Mouse (Mus musculus) layer of hippocampus, adult 2 months (tissue): ENCODE measurements at regions not wholly inside any gene's neighbourhood (a gene's known extent, or its start where the extent isn't known, plus 50 kb on each side); places are given as distances from the start of the nearest gene placed in this dataset.

Experiments
- DNase-seq, 2 experiments: peaks; one replicate each; pipeline ENCODE4 v3.0.0; 2022; ENCODE audit warnings: low spot score in 2 of 2
- H3K27ac ChIP-seq: fragments of 200-600 bp; 2 replicates; pipeline ENCODE4 v1.8.1; 2022
- H3K4me3 ChIP-seq: fragments of 200-600 bp; 2 replicates; pipeline ENCODE4 v1.8.1; 2022; ENCODE audit warnings: mild to moderate bottlenecking
- CTCF ChIP-seq: fragments of 200-600 bp; conservative IDR thresholded peaks from 2 replicates; pipeline ENCODE4 v1.8.1; 2022; ENCODE audit warnings: antibody characterized with exemption, mild to moderate bottlenecking, moderate library complexity

DNA sequence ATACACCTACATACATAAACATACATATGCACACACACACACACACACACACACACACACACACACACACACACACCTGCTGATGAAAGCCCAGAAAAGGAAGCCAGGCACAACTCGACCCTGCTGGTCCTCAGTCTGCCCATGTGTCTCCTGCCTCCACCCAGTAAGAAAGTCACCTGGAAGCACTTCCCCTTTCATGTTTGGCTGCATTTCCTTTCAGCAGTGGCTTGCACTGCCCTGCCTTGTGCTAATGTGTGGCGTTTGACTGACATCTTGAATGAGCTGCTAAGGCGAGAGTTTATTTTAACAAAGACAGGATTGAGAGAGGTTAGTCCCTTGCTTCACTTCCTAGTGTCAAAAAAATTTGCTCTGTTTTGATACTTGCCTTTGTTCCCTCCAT, 364.1 kb upstream of the Adamts16 start:
- DNase-seq = no peak
- no peak for TF ChIP-seq CTCF
- H3K27ac ChIP-seq = no peak overlapping the region
- no peak overlapping the region for H3K4me3 ChIP-seq

DNA sequence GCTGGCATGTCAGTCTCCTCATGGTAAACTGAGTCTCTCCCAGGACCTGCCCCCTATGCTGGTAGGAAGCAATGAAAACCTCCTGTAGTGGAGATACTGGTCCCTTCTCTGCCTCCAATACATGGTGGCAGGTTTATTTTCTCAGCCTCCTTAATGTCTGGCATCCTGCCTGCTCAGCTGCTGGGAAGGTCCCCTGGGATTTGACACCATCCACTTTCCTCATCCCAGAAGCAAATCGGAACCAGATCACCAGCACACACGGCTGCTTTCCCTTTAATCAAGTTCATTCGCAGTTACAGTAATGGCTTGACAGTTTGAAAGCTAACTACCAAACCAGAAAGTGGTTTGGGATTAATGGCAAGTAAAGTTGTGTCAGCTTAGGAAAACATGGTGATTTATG, 359.0 kb upstream of the Adamts16 start:
- Histone ChIP-seq H3K27ac (no peak overlapping the region), H3K4me3 (no peak overlapping the region)
- DNase-seq = no peak
- TF ChIP-seq CTCF = no peak

DNA sequence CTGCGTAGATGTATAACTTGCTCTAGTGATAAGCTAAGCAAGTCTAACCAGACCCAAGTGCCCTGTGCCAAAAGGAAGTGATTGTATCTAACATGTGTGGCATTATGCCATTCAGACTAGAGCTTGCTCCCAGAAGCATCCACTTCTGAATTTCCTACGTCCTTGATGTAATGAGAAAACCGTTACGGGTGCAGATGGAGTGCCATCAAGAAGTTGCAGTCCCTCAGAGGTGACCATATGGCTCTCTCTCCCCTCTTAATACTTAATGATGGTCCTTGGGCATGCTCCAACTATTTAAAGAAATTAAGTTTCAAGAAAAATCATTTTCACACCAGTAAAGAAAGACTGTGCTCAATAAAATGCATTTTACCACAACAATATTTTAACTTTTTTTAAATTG, 354.1 kb upstream of the Adamts16 start:
- no peak overlapping the region for H3K4me3 ChIP-seq
- no peak for TF ChIP-seq CTCF
- no peak for DNase-seq
- H3K27ac ChIP-seq = no peak overlapping the region

GRCm38 (mm10) chr13:71184500-71184899, 342.9 kb upstream of the Adamts16 start:
- no peak for DNase-seq
- no peak overlapping the region for H3K4me3 ChIP-seq
- no peak overlapping the region for H3K27ac ChIP-seq
- TF ChIP-seq CTCF = no peak

DNA sequence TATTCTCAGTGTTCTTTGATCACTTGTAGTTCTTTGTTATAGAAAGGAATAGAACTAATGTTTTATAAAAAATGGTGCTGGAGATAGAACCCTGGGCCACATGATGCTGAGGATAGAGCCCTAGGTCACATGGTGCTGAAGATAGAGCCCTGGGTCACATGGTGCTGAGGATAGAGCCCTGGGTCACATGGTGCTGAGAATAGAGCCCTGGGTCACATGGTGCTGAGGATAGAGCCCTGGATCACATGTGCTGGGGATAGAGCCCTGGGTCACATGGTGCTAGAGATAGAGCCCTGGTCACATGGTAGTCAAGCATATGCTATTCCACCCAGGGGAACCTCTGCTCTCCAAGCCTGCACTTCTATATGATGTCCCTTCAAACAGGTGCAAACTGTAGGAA, 337.5 kb upstream of the Adamts16 start:
- H3K27ac ChIP-seq = no peak overlapping the region
- no peak for DNase-seq

DNA sequence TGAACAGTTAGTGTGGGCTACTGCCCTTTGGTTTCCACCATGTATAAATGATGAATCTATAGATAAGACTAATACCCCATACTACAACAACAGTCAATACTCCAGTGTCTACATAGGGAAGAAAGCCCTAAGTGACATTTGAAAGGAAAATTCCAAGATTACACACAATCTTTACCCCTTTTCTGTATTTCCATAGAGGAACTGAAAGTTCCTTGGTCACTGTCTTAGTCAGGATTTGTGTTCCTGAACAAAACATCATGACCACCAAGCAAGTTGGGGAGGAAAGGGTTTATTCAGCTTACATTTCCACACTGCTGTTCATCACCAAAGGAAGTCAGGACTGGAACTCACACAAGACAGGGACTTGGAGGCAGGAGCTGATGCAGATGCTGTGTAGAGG, 332.7 kb upstream of the Adamts16 start:
- Histone ChIP-seq H3K4me3 (no peak overlapping the region), H3K27ac (no peak overlapping the region)
- no peak for DNase-seq
- no peak for TF ChIP-seq CTCF

More for the DNA sequence above, 337.5 kb upstream of the Adamts16 start:
- TF ChIP-seq CTCF = no peak
- no peak overlapping the region for H3K4me3 ChIP-seq

- Histone ChIP-seq H3K4me3 (no peak overlapping the region), H3K27ac (no peak overlapping the region)
- DNase-seq = no peak
- TF ChIP-seq CTCF = no peak
These were observed 324.6 kb upstream of the Adamts16 start for GRCm38 (mm10) chr13:71166226-71166625.

- no peak for DNase-seq
- TF ChIP-seq CTCF = no peak
- no peak overlapping the region for H3K4me3 ChIP-seq
- H3K27ac ChIP-seq = no peak overlapping the region
These were observed 323.7 kb upstream of the Adamts16 start for GRCm38 (mm10) chr13:71165096-71165920.

DNA sequence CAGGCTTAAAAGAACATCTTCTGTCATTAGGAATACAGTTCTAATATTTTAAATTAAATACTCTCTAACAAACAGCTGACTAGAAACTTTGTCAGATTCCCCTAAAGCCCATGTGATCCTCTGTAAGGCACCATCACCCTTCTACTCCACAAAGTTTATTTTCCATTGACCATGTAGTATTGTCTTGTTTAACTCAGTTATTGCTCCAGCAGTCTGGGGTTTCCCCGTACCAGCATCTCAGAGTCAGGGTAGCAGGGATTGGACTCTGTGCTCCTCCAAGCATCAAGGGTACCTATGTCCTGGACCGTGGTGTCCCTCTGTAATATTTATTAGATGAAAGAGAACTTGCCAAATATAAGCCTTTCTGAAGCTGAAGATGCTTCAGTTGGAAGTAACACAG, 322.4 kb upstream of the Adamts16 start:
- no peak overlapping the region for H3K27ac ChIP-seq
- no peak for TF ChIP-seq CTCF
- no peak overlapping the region for H3K4me3 ChIP-seq
- DNase-seq = no peak

GRCm38 (mm10) chr13:71162952-71163351, 321.3 kb upstream of the Adamts16 start:
- TF ChIP-seq CTCF = no peak

DNA sequence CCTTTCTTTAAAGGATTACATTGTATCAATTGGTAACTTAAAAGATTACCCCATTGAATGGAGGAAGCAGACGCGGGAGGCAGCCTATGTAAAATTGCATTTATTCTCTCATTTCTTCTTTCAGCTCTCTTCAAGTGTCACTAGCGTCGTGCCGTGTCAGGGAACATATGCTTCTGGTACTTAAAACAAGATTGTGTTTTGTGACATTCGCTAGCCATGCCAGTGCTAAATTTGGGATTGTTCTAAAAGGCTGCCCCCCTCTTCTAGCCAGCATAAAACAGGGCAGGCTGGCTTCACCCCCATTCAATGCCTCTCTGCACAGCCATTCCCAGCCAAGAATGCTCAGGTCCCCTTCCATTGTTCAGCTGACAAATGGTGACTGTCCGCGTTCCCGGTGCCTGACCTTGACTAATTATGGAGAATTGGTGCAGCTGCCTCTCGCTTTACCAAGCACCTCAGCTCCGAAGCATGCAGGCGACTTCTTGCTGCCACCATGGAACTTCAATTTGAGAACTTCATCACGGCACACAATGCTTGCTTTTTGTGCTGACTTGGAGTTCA, 316.8 kb upstream of the Adamts16 start:
- no peak for DNase-seq
- peak overlapping the region; percentile 22; the same call in 1 of the 2 replicates for H3K4me3 ChIP-seq
- no peak for TF ChIP-seq CTCF
- no peak overlapping the region for H3K27ac ChIP-seq

More at GRCm38 (mm10) chr13:71162952-71163351, 321.3 kb upstream of the Adamts16 start:
- no peak for DNase-seq
- H3K27ac ChIP-seq = no peak overlapping the region
- H3K4me3 ChIP-seq = no peak overlapping the region

- TF ChIP-seq CTCF = no peak
- Histone ChIP-seq H3K4me3 (peak overlapping the region; percentile 22; the same call in 1 of the 2 replicates), H3K27ac (no peak overlapping the region)
- no peak for DNase-seq
These were observed 316.2 kb upstream of the Adamts16 start for GRCm38 (mm10) chr13:71157656-71158299.

- DNase-seq = no peak
- Histone ChIP-seq H3K4me3 (no peak overlapping the region), H3K27ac (no peak overlapping the region)
- no peak for TF ChIP-seq CTCF
These were observed 308.5 kb upstream of the Adamts16 start for GRCm38 (mm10) chr13:71150092-71150491.

GRCm38 (mm10) chr13:71149303-71149696, 307.7 kb upstream of the Adamts16 start:
- no peak overlapping the region for H3K4me3 ChIP-seq
- no peak overlapping the region for H3K27ac ChIP-seq
- no peak for DNase-seq
- TF ChIP-seq CTCF = no peak
